7 mouse cellular contexts compared by ENCODE assay signal in genomic region chr15:85822011-85822359, GRCm38 (mm10). TPM values are rescaled to one million over a fixed set of nuclear protein-coding genes. Genes with fewer than 3 reads are reported as not detected.
DNase-seq lines count a peak whose midpoint lies in the region; ATAC-seq and TF ChIP-seq lines count a peak whose summit lies in the region.

No protein-coding gene starts in this region.

- peak; percentile 41 for DNase-seq in liver, embryonic 11.5 days (ENCODE audit: low spot score)
- no peak for DNase-seq in liver
- DNase-seq in limb, embryonic 14.5 days (ENCODE audit: low spot score) = no peak
- no peak for DNase-seq in layer of hippocampus, postnatal 10 days (ENCODE audit: low spot score in 2 of 2)
- no peak for DNase-seq in adrenal gland, postnatal 4 days (ENCODE audit: low spot score in 2 of 2)

- H3K9ac ChIP-seq in liver, embryonic 11.5 days (ENCODE audit: low read depth, low read length) = peak overlapping the region; percentile 72; the same call in 1 of the 2 replicates
- no peak overlapping the region for H3K9ac ChIP-seq in forebrain, embryonic 12.5 days
- peak overlapping the region; percentile 81 for H3K9ac ChIP-seq in limb, embryonic 14.5 days (ENCODE audit: low read depth, low read length, severe bottlenecking)
- no peak overlapping the region for H3K9ac ChIP-seq in stomach, embryonic 14.5 days (replicated peaks; ENCODE audit: low read depth, low read length)

- H3K4me2 ChIP-seq in liver, embryonic 11.5 days = peak overlapping the region; percentile 92
- H3K4me2 ChIP-seq in forebrain, embryonic 12.5 days = peak overlapping the region; percentile 98
- peak overlapping the region; percentile 96 for H3K4me2 ChIP-seq in limb, embryonic 14.5 days (replicated peaks; ENCODE audit: low read depth, low read length, severe bottlenecking)
- peak overlapping the region; percentile 96 for H3K4me2 ChIP-seq in stomach, embryonic 14.5 days (replicated peaks; ENCODE audit: low read depth, low read length)

- TF ChIP-seq POLR2A in limb, embryonic 14.5 days (IDR thresholded peaks at IDR 0.05; ENCODE audit: borderline replicate concordance, extremely low read depth, insufficient read depth, insufficient read length) = no peak

- ATAC-seq in liver, embryonic 11.5 days (replicated peaks; ENCODE audit: low FRiP score) = 0 out of 2 replicates have a peak, but pooled peaks have one; percentile 50
- ATAC-seq in forebrain, embryonic 12.5 days (ENCODE audit: low FRiP score) = 0 out of 2 replicates have a peak, but pooled peaks have one; percentile 30
- ATAC-seq in limb, embryonic 14.5 days (ENCODE audit: low FRiP score, low read depth) = peak; percentile 74; the same call in 1 of the 2 replicates
- peak; percentile 6; the same call in 1 of the 2 replicates for ATAC-seq in stomach, embryonic 14.5 days (ENCODE audit: insufficient number of reproducible peaks, insufficient read depth, low FRiP score, low read depth)

- H3K27me3 ChIP-seq in liver, embryonic 11.5 days (replicated peaks; ENCODE audit: control insufficient read depth, insufficient read depth, low read length) = peaks cover 37% of the 10 kb centered on the region
- peaks cover 20% of the 10 kb centered on the region for H3K27me3 ChIP-seq in forebrain, embryonic 12.5 days
- 0 out of 2 replicates have a peak, but pooled peaks cover 5% of the 10 kb centered on the region for H3K27me3 ChIP-seq in limb, embryonic 14.5 days (ENCODE audit: control insufficient read depth, insufficient read depth, low read length)
- H3K27me3 ChIP-seq in stomach, embryonic 14.5 days (ENCODE audit: control insufficient read depth, insufficient read depth, low read length) = no peaks in the 10 kb centered on the region

- H3K36me3 ChIP-seq in liver, embryonic 11.5 days (ENCODE audit: control insufficient read depth, insufficient read depth, low read length) = no peaks in the 10 kb centered on the region
- no peaks in the 10 kb centered on the region for H3K36me3 ChIP-seq in forebrain, embryonic 12.5 days (replicated peaks)
- no peaks in the 10 kb centered on the region for H3K36me3 ChIP-seq in limb, embryonic 14.5 days (ENCODE audit: control insufficient read depth, insufficient read depth, low read length)
- no peaks in the 10 kb centered on the region for H3K36me3 ChIP-seq in stomach, embryonic 14.5 days (ENCODE audit: control insufficient read depth, insufficient read depth, low read length)

- no peak overlapping the region for H3K27ac ChIP-seq in liver, embryonic 11.5 days (ENCODE audit: low read depth, low read length)
- no peak overlapping the region for H3K27ac ChIP-seq in forebrain, embryonic 12.5 days
- no peak overlapping the region for H3K27ac ChIP-seq in limb, embryonic 14.5 days (replicated peaks; ENCODE audit: low read depth, low read length)
- H3K27ac ChIP-seq in stomach, embryonic 14.5 days (ENCODE audit: low read length) = no peak overlapping the region

- H3K9me3 ChIP-seq in liver, embryonic 11.5 days (ENCODE audit: control insufficient read depth, low read length) = no peaks in the 10 kb centered on the region; the same call in 1 of the 2 replicates
- H3K9me3 ChIP-seq in forebrain, embryonic 12.5 days = 0 out of 2 replicates have a peak, but pooled peaks cover 5% of the 10 kb centered on the region
- H3K9me3 ChIP-seq in limb, embryonic 14.5 days (ENCODE audit: control insufficient read depth, low read length) = no peaks in the 10 kb centered on the region; the same call in 1 of the 2 replicates
- no peaks in the 10 kb centered on the region for H3K9me3 ChIP-seq in stomach, embryonic 14.5 days (ENCODE audit: control insufficient read depth, low read depth, low read length)

- WGBS in liver, embryonic 11.5 days = 11% methylated on average over 4 of the region's 4 CpGs
- WGBS in forebrain, embryonic 12.5 days = 6% methylated on average over 4 of the region's 4 CpGs
- 8% methylated on average over 4 of the region's 4 CpGs for WGBS in limb, embryonic 14.5 days
- WGBS in stomach, embryonic 14.5 days = 22% methylated on average over 4 of the region's 4 CpGs

- peak overlapping the region; percentile 59 for H3K4me3 ChIP-seq in liver, embryonic 11.5 days (ENCODE audit: low read depth, low read length)
- peak overlapping the region; percentile 51 for H3K4me3 ChIP-seq in forebrain, embryonic 12.5 days (replicated peaks)
- H3K4me3 ChIP-seq in limb, embryonic 14.5 days (replicated peaks; ENCODE audit: low read length) = peak overlapping the region; percentile 49
- H3K4me3 ChIP-seq in stomach, embryonic 14.5 days (ENCODE audit: low read depth, low read length) = peak overlapping the region; percentile 47

- peaks cover 11% of the 10 kb centered on the region for H3K4me1 ChIP-seq in liver, embryonic 11.5 days (replicated peaks; ENCODE audit: control insufficient read depth, insufficient read depth, low read length)
- H3K4me1 ChIP-seq in forebrain, embryonic 12.5 days = peaks cover 11% of the 10 kb centered on the region
- no peaks in the 10 kb centered on the region for H3K4me1 ChIP-seq in limb, embryonic 14.5 days (ENCODE audit: control insufficient read depth, insufficient read depth, low read length)
- H3K4me1 ChIP-seq in stomach, embryonic 14.5 days (ENCODE audit: control insufficient read depth, insufficient read depth, low read length) = no peaks in the 10 kb centered on the region

RNA-seq across cellular contexts. Expression of gene Pkdrej, which starts 0.5 kb away (rescaled TPM):
- 0.11 and 0.21 TPM in 2 replicates for polyA plus RNA-seq in liver, embryonic 11.5 days (2014; fragmentation: Nextera tagmentation; extraction: Ambion mirVana)
- 0.10 TPM in 1 of 2 replicates, not detected in the other for polyA plus RNA-seq in forebrain, embryonic 12.5 days (2016; fragmentation: Nextera tagmentation; extraction: Ambion mirVana)
- polyA plus RNA-seq in limb, embryonic 14.5 days (2012; rRNA removed) = 0.38 and 0.42 TPM in 2 replicates
- polyA plus RNA-seq in limb, embryonic 14.5 days (2014; fragmentation: Nextera tagmentation; extraction: Ambion mirVana) = 0.25 and 0.36 TPM in 2 replicates
- polyA plus RNA-seq in stomach, embryonic 14.5 days (2014; fragmentation: Nextera tagmentation; extraction: Ambion mirVana) = 0.20 and 0.24 TPM in 2 replicates
- total RNA-seq in layer of hippocampus, postnatal 10 days (2021) = under 1 TPM; 0.42 to 0.43 TPM
- under 1 TPM; 0.45 to 0.48 TPM for total RNA-seq in adrenal gland, postnatal 4 days (2021)

RNA-seq across cellular contexts. Expression of gene Ttc38, which starts 10.1 kb away (rescaled TPM):
- polyA plus RNA-seq in liver, embryonic 11.5 days (2014; fragmentation: Nextera tagmentation; extraction: Ambion mirVana) = 6.5 and 7.4 TPM in 2 replicates
- 2.7 and 3.0 TPM in 2 replicates for polyA plus RNA-seq in forebrain, embryonic 12.5 days (2016; fragmentation: Nextera tagmentation; extraction: Ambion mirVana)
- 5.0 and 5.9 TPM in 2 replicates for polyA plus RNA-seq in limb, embryonic 14.5 days (2012; rRNA removed)
- 6.9 and 7.6 TPM in 2 replicates for polyA plus RNA-seq in limb, embryonic 14.5 days (2014; fragmentation: Nextera tagmentation; extraction: Ambion mirVana)
- polyA plus RNA-seq in stomach, embryonic 14.5 days (2014; fragmentation: Nextera tagmentation; extraction: Ambion mirVana) = 6.7 and 8.0 TPM in 2 replicates
- total RNA-seq in layer of hippocampus, postnatal 10 days (2021) = 1 to 10 TPM; 6.1 to 6.4 TPM
- 10 to 100 TPM; 14.5 to 15.2 TPM for total RNA-seq in adrenal gland, postnatal 4 days (2021)

RNA-seq across cellular contexts. Expression of gene Cdpf1, which starts 10.5 kb away (rescaled TPM):
- 43.1 and 49.7 TPM in 2 replicates for polyA plus RNA-seq in liver, embryonic 11.5 days (2014; fragmentation: Nextera tagmentation; extraction: Ambion mirVana)
- 17.9 and 18.5 TPM in 2 replicates for polyA plus RNA-seq in forebrain, embryonic 12.5 days (2016; fragmentation: Nextera tagmentation; extraction: Ambion mirVana)
- 25.0 and 36.2 TPM in 2 replicates for polyA plus RNA-seq in limb, embryonic 14.5 days (2012; rRNA removed)
- 28.4 and 32.5 TPM in 2 replicates for polyA plus RNA-seq in limb, embryonic 14.5 days (2014; fragmentation: Nextera tagmentation; extraction: Ambion mirVana)
- polyA plus RNA-seq in stomach, embryonic 14.5 days (2014; fragmentation: Nextera tagmentation; extraction: Ambion mirVana) = 27.1 TPM in 2 replicates
- total RNA-seq in layer of hippocampus, postnatal 10 days (2021) = 10 to 100 TPM; 25.7 to 26.5 TPM
- total RNA-seq in adrenal gland, postnatal 4 days (2021) = 10 to 100 TPM; 22.3 TPM

RNA-seq across cellular contexts. Expression of gene Gtse1, which starts 37.6 kb away (rescaled TPM):
- polyA plus RNA-seq in liver, embryonic 11.5 days (2014; fragmentation: Nextera tagmentation; extraction: Ambion mirVana) = 38.8 and 42.5 TPM in 2 replicates
- 44.1 and 44.6 TPM in 2 replicates for polyA plus RNA-seq in forebrain, embryonic 12.5 days (2016; fragmentation: Nextera tagmentation; extraction: Ambion mirVana)
- polyA plus RNA-seq in limb, embryonic 14.5 days (2012; rRNA removed) = 27.2 and 29.6 TPM in 2 replicates
- polyA plus RNA-seq in limb, embryonic 14.5 days (2014; fragmentation: Nextera tagmentation; extraction: Ambion mirVana) = 16.7 and 20.9 TPM in 2 replicates
- polyA plus RNA-seq in stomach, embryonic 14.5 days (2014; fragmentation: Nextera tagmentation; extraction: Ambion mirVana) = 24.6 and 24.9 TPM in 2 replicates
- total RNA-seq in layer of hippocampus, postnatal 10 days (2021) = 1 to 10 TPM; 1.9 to 2.3 TPM
- total RNA-seq in adrenal gland, postnatal 4 days (2021) = 10 to 100 TPM in 1 of 2 experiments, 1 to 10 TPM in 1; 8.9 to 10.1 TPM

RNA-seq across cellular contexts. Expression of gene Trmu, which starts 57.1 kb away (rescaled TPM):
- polyA plus RNA-seq in liver, embryonic 11.5 days (2014; fragmentation: Nextera tagmentation; extraction: Ambion mirVana) = 34.0 and 35.0 TPM in 2 replicates
- polyA plus RNA-seq in forebrain, embryonic 12.5 days (2016; fragmentation: Nextera tagmentation; extraction: Ambion mirVana) = 43.2 and 48.0 TPM in 2 replicates
- polyA plus RNA-seq in limb, embryonic 14.5 days (2012; rRNA removed) = 65.3 and 68.8 TPM in 2 replicates
- polyA plus RNA-seq in limb, embryonic 14.5 days (2014; fragmentation: Nextera tagmentation; extraction: Ambion mirVana) = 36.1 and 37.6 TPM in 2 replicates
- polyA plus RNA-seq in stomach, embryonic 14.5 days (2014; fragmentation: Nextera tagmentation; extraction: Ambion mirVana) = 38.6 and 41.9 TPM in 2 replicates
- total RNA-seq in layer of hippocampus, postnatal 10 days (2021) = 10 to 100 TPM; 35.6 to 44.8 TPM
- total RNA-seq in adrenal gland, postnatal 4 days (2021) = 10 to 100 TPM; 50.2 to 51.1 TPM

Comparison
In these comparisons a context has a peak if more than half of its experiments do, and no peak if none do; other contexts are left out.
1. ATAC-seq: peak in every context shown above with its lines; median percentile 74 in limb, embryonic 14.5 days; 50 in liver, embryonic 11.5 days; 30 in forebrain, embryonic 12.5 days; 6 in stomach, embryonic 14.5 days.
2. H3K9ac ChIP-seq: peak in liver, embryonic 11.5 days (single experiment) and limb, embryonic 14.5 days (single experiment); none in forebrain, embryonic 12.5 days (single experiment) and stomach, embryonic 14.5 days (single experiment).
3. Peak in every context shown above with its lines, with median percentiles within 50 percentile points of each other: H3K4me2 ChIP-seq and H3K4me3 ChIP-seq.